Mouse (Mus musculus): Measurements from ENCODE around the gene Stab2. TPM values are rescaled to one million over a fixed set of nuclear protein-coding genes. Genes with fewer than 3 reads are reported as not detected.

Stab2 gene
- polyA plus RNA-seq, 1 experiment from 2014 or later = 0.98 TPM

DNA sequence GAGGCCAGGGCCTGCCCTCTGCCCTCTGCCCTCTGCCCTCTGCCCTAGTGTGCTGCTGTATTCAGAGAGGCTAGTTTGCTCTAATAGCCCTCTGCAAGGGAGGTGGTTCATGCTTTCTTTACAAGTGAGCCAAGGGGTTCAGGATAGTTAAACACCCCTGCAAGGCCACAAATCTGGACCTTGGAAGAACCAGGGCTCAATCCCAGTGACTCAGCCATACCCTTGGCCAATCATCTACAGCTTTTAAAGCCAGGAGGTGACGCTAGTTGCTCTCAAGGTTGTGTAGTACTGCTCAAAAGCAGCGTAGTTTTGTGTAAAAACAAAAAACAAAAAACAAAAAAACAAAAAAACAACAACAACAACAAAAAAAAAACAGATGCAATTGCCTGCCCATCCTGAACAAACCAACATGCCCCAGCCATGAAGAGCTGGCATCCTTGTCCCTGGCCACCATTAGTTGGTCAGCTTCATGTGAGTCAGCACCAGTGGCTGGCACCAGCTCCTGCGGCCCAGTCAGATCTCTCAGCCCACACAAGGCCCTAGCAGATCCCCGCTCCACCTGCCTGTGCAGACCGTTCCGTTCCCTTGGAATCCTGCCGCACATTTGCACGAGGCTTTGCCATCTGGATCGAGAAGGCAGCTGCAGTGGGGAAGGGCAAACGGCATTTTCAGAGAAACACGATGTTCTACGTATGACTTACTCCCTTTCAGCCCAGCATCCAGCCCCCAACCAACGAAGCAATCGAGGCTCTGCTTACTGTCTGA lies 117.5 kb downstream of the Stab2 start:
- H3K4me2 ChIP-seq = no peak overlapping the region
- H3K4me1 ChIP-seq (replicated peaks) = no peaks in the 10 kb centered on the region
- H3K9me3 ChIP-seq (replicated peaks) = no peaks in the 10 kb centered on the region
- H3K36me3 ChIP-seq = no peaks in the 10 kb centered on the region
- H3K27ac ChIP-seq = no peak overlapping the region
- 87% methylated on average over 14 of the region's 14 CpGs for WGBS
- no peak overlapping the region for H3K9ac ChIP-seq
- ATAC-seq (replicated peaks; ENCODE audit: insufficient number of reproducible peaks, insufficient read depth, low FRiP score, low read depth) = no peak
- no peak overlapping the region for H3K4me3 ChIP-seq
- no peaks in the 10 kb centered on the region for H3K27me3 ChIP-seq

DNA sequence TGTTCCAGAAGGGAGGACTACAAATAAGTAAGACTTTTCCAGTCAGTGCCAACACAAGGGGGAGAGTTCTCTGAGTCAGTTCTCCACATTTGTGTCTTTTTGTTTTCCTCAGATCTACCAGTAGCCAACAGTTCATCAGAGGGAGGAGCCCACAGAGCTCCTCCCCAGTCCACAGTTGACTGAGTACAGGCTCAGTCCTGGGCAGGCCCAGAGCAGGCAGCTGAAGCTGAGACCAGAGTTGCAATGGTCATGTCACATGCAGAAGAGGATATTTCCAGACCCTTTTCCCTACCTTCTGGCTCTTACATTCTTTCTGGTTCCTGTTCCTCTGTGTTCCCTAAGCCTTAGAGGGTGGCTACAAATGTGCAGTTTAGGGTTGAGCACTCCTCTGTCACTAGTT lies 118.4 kb downstream of the Stab2 start:
- no peak overlapping the region for H3K27ac ChIP-seq
- ATAC-seq (replicated peaks; ENCODE audit: insufficient number of reproducible peaks, insufficient read depth, low FRiP score, low read depth) = no peak
- H3K36me3 ChIP-seq = no peaks in the 10 kb centered on the region

DNA sequence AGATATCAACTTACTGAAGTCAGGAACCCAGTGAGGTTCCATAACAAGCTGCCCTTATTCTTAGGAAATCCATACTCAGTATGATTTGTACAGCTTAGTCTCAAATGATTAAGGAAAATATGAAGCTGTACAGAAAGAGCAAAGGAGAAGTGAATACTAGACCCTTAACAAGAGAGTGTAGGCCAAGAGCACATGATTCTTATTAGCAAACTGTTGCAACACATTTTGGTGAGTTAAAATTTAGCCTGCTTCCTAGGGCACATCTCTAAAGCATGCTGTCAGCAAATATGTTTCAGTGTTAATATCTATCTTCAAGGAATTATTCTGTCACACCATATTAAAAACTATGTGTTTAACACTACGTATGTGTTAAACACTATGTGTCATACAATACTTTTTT lies 121.4 kb downstream of the Stab2 start:
- Histone ChIP-seq H3K4me2 (no peak overlapping the region), H3K27ac (no peak overlapping the region), H3K4me1 (replicated peaks) (no peaks in the 10 kb centered on the region), H3K4me3 (no peak overlapping the region), H3K27me3 (no peaks in the 10 kb centered on the region), H3K9ac (no peak overlapping the region), H3K36me3 (no peaks in the 10 kb centered on the region), H3K9me3 (replicated peaks) (no peaks in the 10 kb centered on the region)
- ATAC-seq (replicated peaks; ENCODE audit: insufficient number of reproducible peaks, insufficient read depth, low FRiP score, low read depth) = no peak
- 87% methylated on average over 1 of the region's 1 CpGs for WGBS

More for the DNA sequence above, 118.4 kb downstream of the Stab2 start:
- H3K4me3 ChIP-seq = no peak overlapping the region
- no peak overlapping the region for H3K9ac ChIP-seq
- H3K27me3 ChIP-seq = no peaks in the 10 kb centered on the region
- no peaks in the 10 kb centered on the region for H3K4me1 ChIP-seq (replicated peaks)
- H3K4me2 ChIP-seq = no peak overlapping the region
- H3K9me3 ChIP-seq (replicated peaks) = no peaks in the 10 kb centered on the region

DNA sequence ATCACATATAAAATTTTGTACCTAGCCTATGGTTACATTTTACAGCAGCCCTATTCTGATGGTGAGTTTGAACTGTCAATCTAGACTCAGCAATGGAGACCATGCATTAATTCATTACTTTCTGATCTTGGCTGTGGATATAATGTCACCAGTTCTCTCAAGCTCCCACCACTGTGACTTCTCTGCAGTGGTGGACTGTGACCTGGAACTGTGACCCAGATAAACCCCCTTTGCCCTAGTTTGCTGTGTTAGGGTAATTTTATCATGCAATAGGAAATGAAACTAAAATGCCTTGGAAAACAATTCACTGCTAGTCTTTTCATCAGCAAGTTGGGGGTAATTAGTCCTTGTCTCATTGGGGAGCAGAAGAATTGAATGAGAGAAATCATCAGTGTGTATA lies 126.4 kb downstream of the Stab2 start:
- H3K4me2 ChIP-seq = no peak overlapping the region
- no peak overlapping the region for H3K4me3 ChIP-seq
- no peak overlapping the region for H3K27ac ChIP-seq
- no peaks in the 10 kb centered on the region for H3K9me3 ChIP-seq (replicated peaks)
- H3K9ac ChIP-seq = no peak overlapping the region
- H3K36me3 ChIP-seq = no peaks in the 10 kb centered on the region
- H3K27me3 ChIP-seq = no peaks in the 10 kb centered on the region
- no peaks in the 10 kb centered on the region for H3K4me1 ChIP-seq (replicated peaks)
- ATAC-seq (replicated peaks; ENCODE audit: insufficient number of reproducible peaks, insufficient read depth, low FRiP score, low read depth) = no peak

- no peaks in the 10 kb centered on the region for H3K4me1 ChIP-seq (replicated peaks)
- no peak for ATAC-seq (replicated peaks; ENCODE audit: insufficient number of reproducible peaks, insufficient read depth, low FRiP score, low read depth)
- H3K27ac ChIP-seq = no peak overlapping the region
- H3K9me3 ChIP-seq (replicated peaks) = no peaks in the 10 kb centered on the region
- H3K36me3 ChIP-seq = no peaks in the 10 kb centered on the region
- WGBS = 61% methylated on average over 5 of the region's 5 CpGs
- H3K4me2 ChIP-seq = no peak overlapping the region
- no peak overlapping the region for H3K9ac ChIP-seq
- H3K27me3 ChIP-seq = no peaks in the 10 kb centered on the region
- no peak overlapping the region for H3K4me3 ChIP-seq
Observed at GRCm38 (mm10) chr10:86880071-86880806, 127.6 kb downstream of the Stab2 start.

- WGBS = 81% methylated on average over 7 of the region's 7 CpGs
Observed at GRCm38 (mm10) chr10:86878721-86879120, 129.1 kb downstream of the Stab2 start.

DNA sequence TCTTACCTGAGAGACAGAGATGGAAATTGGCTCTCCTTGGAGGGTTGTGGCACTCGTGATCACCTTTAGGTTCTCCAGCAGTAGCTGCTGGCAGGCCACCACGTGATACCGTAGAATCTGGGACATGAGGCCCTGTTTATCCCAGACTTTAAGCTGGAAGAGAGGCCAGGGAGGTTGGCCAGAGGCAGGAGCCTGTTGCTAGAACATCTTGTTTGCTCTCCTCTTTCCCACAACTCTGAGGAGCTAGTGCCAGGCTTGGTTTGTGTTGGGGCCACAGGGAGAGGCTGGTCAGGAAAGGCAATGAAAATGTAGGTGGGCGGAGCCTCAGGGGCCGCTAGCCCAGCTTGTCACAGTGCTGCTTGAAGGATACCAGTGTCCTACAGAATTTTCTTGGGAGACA lies 135.2 kb downstream of the Stab2 start:
- H3K4me2 ChIP-seq = no peak overlapping the region
- no peak for ATAC-seq (replicated peaks; ENCODE audit: insufficient number of reproducible peaks, insufficient read depth, low FRiP score, low read depth)
- H3K27me3 ChIP-seq = no peaks in the 10 kb centered on the region
- peaks cover 6% of the 10 kb centered on the region; the same call in 1 of the 2 replicates for H3K4me1 ChIP-seq (replicated peaks)
- 45% methylated on average over 5 of the region's 5 CpGs for WGBS
- H3K4me3 ChIP-seq = no peak overlapping the region
- H3K27ac ChIP-seq = peak overlapping the region; percentile 48; the same call in 1 of the 2 replicates
- no peak overlapping the region for H3K9ac ChIP-seq
- no peaks in the 10 kb centered on the region for H3K9me3 ChIP-seq (replicated peaks)
- H3K36me3 ChIP-seq = no peaks in the 10 kb centered on the region

More at GRCm38 (mm10) chr10:86878721-86879120, 129.1 kb downstream of the Stab2 start:
- Histone ChIP-seq H3K27me3 (no peaks in the 10 kb centered on the region), H3K36me3 (no peaks in the 10 kb centered on the region), H3K27ac (no peak overlapping the region), H3K4me2 (no peak overlapping the region), H3K9ac (no peak overlapping the region), H3K9me3 (replicated peaks) (no peaks in the 10 kb centered on the region), H3K4me3 (no peak overlapping the region), H3K4me1 (replicated peaks) (no peaks in the 10 kb centered on the region)
- ATAC-seq (replicated peaks; ENCODE audit: insufficient number of reproducible peaks, insufficient read depth, low FRiP score, low read depth) = no peak

DNA sequence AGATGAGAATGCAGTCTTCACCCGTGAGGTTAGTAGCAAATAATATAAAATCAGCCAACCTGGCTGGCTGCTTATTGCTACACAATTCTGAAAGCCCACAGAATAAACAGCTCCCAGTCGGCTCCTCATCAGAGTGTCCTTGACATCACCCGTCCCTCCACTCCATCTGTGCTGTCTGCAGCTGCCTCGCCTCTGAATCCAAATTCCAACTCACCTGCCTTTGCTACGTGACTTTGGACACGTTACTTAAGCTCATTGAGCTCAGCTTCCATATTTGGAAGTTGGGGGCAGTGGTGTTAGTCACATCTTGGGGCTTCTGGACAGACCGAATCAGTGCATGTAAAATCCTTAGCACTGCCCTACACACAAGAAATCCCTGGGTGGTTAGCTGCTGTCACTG lies 135.7 kb downstream of the Stab2 start:
- no peak overlapping the region for H3K4me3 ChIP-seq
- no peaks in the 10 kb centered on the region for H3K9me3 ChIP-seq (replicated peaks)
- no peaks in the 10 kb centered on the region for H3K27me3 ChIP-seq
- H3K4me2 ChIP-seq = no peak overlapping the region
- H3K27ac ChIP-seq = peak overlapping the region; percentile 48; the same call in 1 of the 2 replicates
- no peak for ATAC-seq (replicated peaks; ENCODE audit: insufficient number of reproducible peaks, insufficient read depth, low FRiP score, low read depth)
- no peak overlapping the region for H3K9ac ChIP-seq
- WGBS = 47% methylated on average over 7 of the region's 7 CpGs
- no peaks in the 10 kb centered on the region for H3K36me3 ChIP-seq
- peaks cover 6% of the 10 kb centered on the region; the same call in 1 of the 2 replicates for H3K4me1 ChIP-seq (replicated peaks)

DNA sequence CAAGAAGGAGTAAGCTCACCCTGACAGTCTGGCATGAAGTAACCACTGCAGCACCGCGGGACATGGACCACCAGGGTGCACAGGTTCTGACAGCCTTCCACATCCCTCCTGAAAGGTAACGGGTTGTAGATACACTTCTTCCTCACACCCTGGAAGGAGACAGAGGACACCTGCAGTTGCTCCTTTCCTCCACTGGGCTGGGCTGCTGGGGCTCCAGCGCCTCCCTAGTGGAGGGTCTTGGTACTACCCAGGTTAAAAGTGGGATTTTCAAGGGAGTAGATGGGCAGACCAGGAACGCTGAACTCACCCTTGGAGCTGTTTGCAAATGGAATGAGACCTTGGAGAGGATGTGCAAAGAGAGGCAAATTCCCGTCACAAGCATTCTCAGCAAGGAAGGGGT lies 144.4 kb downstream of the Stab2 start:
- no peak overlapping the region for H3K27ac ChIP-seq
- H3K36me3 ChIP-seq = no peaks in the 10 kb centered on the region
- ATAC-seq (replicated peaks; ENCODE audit: insufficient number of reproducible peaks, insufficient read depth, low FRiP score, low read depth) = no peak
- no peaks in the 10 kb centered on the region for H3K4me1 ChIP-seq (replicated peaks)
- 90% methylated on average over 6 of the region's 6 CpGs for WGBS
- no peaks in the 10 kb centered on the region for H3K27me3 ChIP-seq
- H3K4me2 ChIP-seq = no peak overlapping the region
- no peak overlapping the region for H3K4me3 ChIP-seq
- H3K9me3 ChIP-seq (replicated peaks) = no peaks in the 10 kb centered on the region
- no peak overlapping the region for H3K9ac ChIP-seq

GRCm38 (mm10) chr10:86862496-86862895 lies 145.3 kb downstream of the Stab2 start:
- Histone ChIP-seq H3K27ac (no peak overlapping the region), H3K27me3 (no peaks in the 10 kb centered on the region), H3K4me3 (no peak overlapping the region), H3K4me2 (no peak overlapping the region), H3K4me1 (replicated peaks) (no peaks in the 10 kb centered on the region), H3K9me3 (replicated peaks) (no peaks in the 10 kb centered on the region), H3K9ac (no peak overlapping the region), H3K36me3 (no peaks in the 10 kb centered on the region)
- 88% methylated on average over 6 of the region's 6 CpGs for WGBS
- no peak for ATAC-seq (replicated peaks; ENCODE audit: insufficient number of reproducible peaks, insufficient read depth, low FRiP score, low read depth)

DNA sequence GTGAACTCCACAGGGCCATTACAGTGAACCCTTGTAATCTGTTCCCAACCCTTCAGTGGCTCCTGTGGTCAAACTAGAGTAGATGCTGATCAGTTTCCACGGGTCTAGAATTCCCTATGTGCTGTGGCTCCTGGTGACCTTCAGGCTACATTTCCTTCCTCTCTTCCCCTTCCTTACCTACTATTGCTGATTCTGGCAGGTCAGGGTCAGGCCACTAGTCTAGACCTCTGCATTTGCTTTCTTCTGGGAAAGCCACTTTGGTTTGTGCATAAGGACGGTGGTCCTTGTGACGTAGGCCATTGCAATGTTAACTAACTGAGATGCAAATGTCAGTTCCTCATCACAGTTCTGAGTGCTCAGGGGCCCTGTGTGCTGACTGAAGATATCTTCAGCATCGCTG lies 147.4 kb downstream of the Stab2 start:
- Histone ChIP-seq H3K36me3 (no peaks in the 10 kb centered on the region), H3K27me3 (no peaks in the 10 kb centered on the region), H3K9me3 (replicated peaks) (no peaks in the 10 kb centered on the region), H3K27ac (no peak overlapping the region), H3K4me2 (no peak overlapping the region), H3K4me3 (no peak overlapping the region), H3K9ac (no peak overlapping the region), H3K4me1 (replicated peaks) (no peaks in the 10 kb centered on the region)
- 70% methylated on average over 4 of the region's 4 CpGs for WGBS
- no peak for ATAC-seq (replicated peaks; ENCODE audit: insufficient number of reproducible peaks, insufficient read depth, low FRiP score, low read depth)

GRCm38 (mm10) chr10:86853433-86853832 lies 154.4 kb downstream of the Stab2 start:
- Histone ChIP-seq H3K36me3 (no peaks in the 10 kb centered on the region), H3K9ac (no peak overlapping the region), H3K9me3 (replicated peaks) (no peaks in the 10 kb centered on the region), H3K27me3 (no peaks in the 10 kb centered on the region), H3K27ac (no peak overlapping the region), H3K4me2 (no peak overlapping the region), H3K4me1 (replicated peaks) (peaks cover 12% of the 10 kb centered on the region), H3K4me3 (no peak overlapping the region)
- 83% methylated on average over 3 of the region's 3 CpGs for WGBS
- ATAC-seq (replicated peaks; ENCODE audit: insufficient number of reproducible peaks, insufficient read depth, low FRiP score, low read depth) = no peak
